Mouse (Mus musculus) megakaryocyte, embryonic 14.5 days (primary cell): Measurements from ENCODE around the gene Cish.

Experiments used
- FLI1 ChIP-seq: IDR thresholded peaks from 2 replicates; pipeline ENCODE4 v1.6.1; 2012; ENCODE audit warnings: low read length, inconsistent platforms, mixed read lengths
- GATA1 ChIP-seq: IDR thresholded peaks from 3 replicates; pipeline ENCODE4 v1.6.1; 2012; ENCODE audit warnings: mixed read lengths, low read length, inconsistent platforms, borderline replicate concordance

DNA sequence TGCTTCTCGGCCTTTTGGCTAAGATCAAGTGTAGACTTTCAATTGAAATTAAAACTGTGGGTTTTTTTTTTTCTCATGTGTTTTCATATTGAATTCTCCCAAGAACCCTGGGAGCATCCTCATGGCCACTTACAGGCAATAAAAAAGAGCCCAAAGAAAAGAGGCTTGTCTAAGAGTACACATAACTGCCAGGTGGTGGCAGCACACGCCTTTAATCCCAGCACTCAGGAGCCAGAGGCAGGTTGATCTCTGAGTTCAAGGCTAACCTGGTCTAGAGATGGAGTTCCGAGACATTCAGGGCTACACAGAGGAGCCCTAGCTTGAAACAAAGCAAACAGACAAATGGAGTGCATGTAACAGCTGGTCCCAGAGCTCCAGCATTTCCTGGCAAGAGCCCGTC, 49.7 kb upstream of the Cish start:
- TF ChIP-seq GATA1 (no peak), FLI1 (no peak)
